8 mouse cellular contexts compared by ENCODE assay signal in the genomic region with DNA sequence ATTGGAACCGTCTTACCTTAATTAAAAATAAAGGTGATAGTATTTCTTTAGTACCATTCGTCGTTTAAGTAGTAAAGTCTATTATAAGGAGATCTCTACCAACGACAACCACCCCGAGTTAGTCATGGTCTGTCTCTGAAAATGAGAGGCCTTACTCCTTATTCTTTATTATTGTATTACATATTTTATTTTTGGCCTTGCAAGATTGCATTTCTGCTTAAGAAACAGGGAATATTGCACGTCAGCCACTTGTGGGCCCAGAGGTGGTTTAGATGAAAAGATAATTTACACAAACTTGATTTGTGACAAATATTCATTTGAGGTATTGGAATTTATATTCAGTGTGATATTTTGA. TPM values are rescaled to one million over a fixed set of nuclear protein-coding genes. Genes with fewer than 3 reads are reported as not detected.
A peak's percentile ranks its signal among the peaks of the same experiment; 100 is the strongest.
DNase-seq lines count a peak whose midpoint lies in the region; ATAC-seq lines count a peak whose summit lies in the region.

No protein-coding gene starts in this region.

- no peak for DNase-seq in kidney, adult 11 months
- DNase-seq in NIH3T3 (ENCODE audit: low read depth): peak; percentile 12
- no peak for DNase-seq in hindbrain, embryonic 14.5 days (ENCODE audit: low spot score)
- DNase-seq in left cerebral cortex, postnatal 36 days (ENCODE audit: low spot score in 2 of 2): no peak
- DNase-seq in kidney, adult 18-20 months: no peak
- no peak for DNase-seq in layer of hippocampus, adult 9-10 months (ENCODE audit: low spot score)

- no peaks in the 10 kb centered on the region for H3K27me3 ChIP-seq in kidney, embryonic 14.5 days (ENCODE audit: control insufficient read depth, insufficient read depth, low read length)
- no peaks in the 10 kb centered on the region for H3K27me3 ChIP-seq in hindbrain, embryonic 14.5 days (ENCODE audit: control insufficient read depth, insufficient read depth, low read length)
- H3K27me3 ChIP-seq in midbrain, embryonic 15.5 days (replicated peaks): no peaks in the 10 kb centered on the region

- peaks cover 4% of the 10 kb centered on the region; the same call in 1 of the 2 replicates for H3K4me1 ChIP-seq in kidney, embryonic 14.5 days (ENCODE audit: control insufficient read depth, insufficient read depth, low read length)
- peaks cover 21% of the 10 kb centered on the region for H3K4me1 ChIP-seq in hindbrain, embryonic 14.5 days (replicated peaks; ENCODE audit: control insufficient read depth, insufficient read depth, low read length)
- H3K4me1 ChIP-seq in midbrain, embryonic 15.5 days: peaks cover 20% of the 10 kb centered on the region

- H3K4me2 ChIP-seq in kidney, embryonic 14.5 days (replicated peaks; ENCODE audit: low read depth, low read length): peak overlapping the region; percentile 61
- peak overlapping the region; percentile 61 for H3K4me2 ChIP-seq in hindbrain, embryonic 14.5 days (replicated peaks)
- peak overlapping the region; percentile 59 for H3K4me2 ChIP-seq in midbrain, embryonic 15.5 days

- intact Hi-C loops in left cerebral cortex, postnatal 36 days (cut with DNase I): loop anchor here (2.0 kb wide), 2 partner anchors 51 to 241 kb away; partner anchors contain the start of gene Xpo1

- no peak for ATAC-seq in kidney, embryonic 14.5 days (ENCODE audit: low FRiP score, low TSS enrichment)
- ATAC-seq in hindbrain, embryonic 14.5 days (ENCODE audit: low FRiP score): no peak
- no peak for ATAC-seq in midbrain, embryonic 15.5 days (replicated peaks)

- H3K4me3 ChIP-seq in kidney, embryonic 14.5 days (ENCODE audit: low read length): peak overlapping the region; percentile 96
- H3K4me3 ChIP-seq in hindbrain, embryonic 14.5 days (replicated peaks; ENCODE audit: low read length): peak overlapping the region; percentile 92
- H3K4me3 ChIP-seq in midbrain, embryonic 15.5 days: peak overlapping the region; percentile 69

- peak overlapping the region; percentile 92 for H3K9ac ChIP-seq in kidney, embryonic 14.5 days (ENCODE audit: low read depth, low read length)
- H3K9ac ChIP-seq in hindbrain, embryonic 14.5 days: peak overlapping the region; percentile 88
- H3K9ac ChIP-seq in midbrain, embryonic 15.5 days: peak overlapping the region; percentile 79

- WGBS in kidney, embryonic 14.5 days: 2% methylated on average over 6 of the region's 6 CpGs
- 2% methylated on average over 6 of the region's 6 CpGs for WGBS in hindbrain, embryonic 14.5 days
- WGBS in midbrain, embryonic 15.5 days: 3% methylated on average over 6 of the region's 6 CpGs

- H3K9me3 ChIP-seq in kidney, embryonic 14.5 days (ENCODE audit: control insufficient read depth, low read length): no peaks in the 10 kb centered on the region
- H3K9me3 ChIP-seq in hindbrain, embryonic 14.5 days (ENCODE audit: control insufficient read depth, low read length): no peaks in the 10 kb centered on the region
- H3K9me3 ChIP-seq in midbrain, embryonic 15.5 days: no peaks in the 10 kb centered on the region

- peak overlapping the region; percentile 96 for H3K27ac ChIP-seq in kidney, embryonic 14.5 days (ENCODE audit: low read depth, low read length)
- peak overlapping the region; percentile 99 for H3K27ac ChIP-seq in hindbrain, embryonic 14.5 days
- peak overlapping the region; percentile 100 for H3K27ac ChIP-seq in midbrain, embryonic 15.5 days

- H3K36me3 ChIP-seq in kidney, embryonic 14.5 days (ENCODE audit: control insufficient read depth, insufficient read depth, low read length): no peaks in the 10 kb centered on the region
- H3K36me3 ChIP-seq in hindbrain, embryonic 14.5 days (replicated peaks; ENCODE audit: control insufficient read depth, insufficient read depth): no peaks in the 10 kb centered on the region
- no peaks in the 10 kb centered on the region for H3K36me3 ChIP-seq in midbrain, embryonic 15.5 days (replicated peaks)

RNA-seq across cellular contexts. Expression of gene Usp34, which starts 0.8 kb away (rescaled TPM):
- polyA plus RNA-seq in kidney, embryonic 14.5 days (2014; fragmentation: Nextera tagmentation; extraction: Ambion mirVana): 33.9 and 45.5 TPM in 2 replicates
- polyA plus RNA-seq in hindbrain, embryonic 14.5 days (2014; fragmentation: Nextera tagmentation; extraction: Ambion mirVana): 46.5 and 48.9 TPM in 2 replicates
- 29.0 and 32.6 TPM in 2 replicates for polyA plus RNA-seq in midbrain, embryonic 15.5 days (2015; fragmentation: Nextera tagmentation; extraction: Ambion mirVana)
- total RNA-seq in left cerebral cortex, postnatal 36 days (2021): 100 to 1,000 TPM in 1 of 2 experiments, 10 to 100 TPM in 1; 89.0 to 101 TPM

RNA-seq across cellular contexts. Expression of gene Xpo1, which starts 51.7 kb away (rescaled TPM):
- polyA plus RNA-seq in kidney, embryonic 14.5 days (2014; fragmentation: Nextera tagmentation; extraction: Ambion mirVana): 77.9 and 149 TPM in 2 replicates
- 90.7 and 94.9 TPM in 2 replicates for polyA plus RNA-seq in hindbrain, embryonic 14.5 days (2014; fragmentation: Nextera tagmentation; extraction: Ambion mirVana)
- polyA plus RNA-seq in midbrain, embryonic 15.5 days (2015; fragmentation: Nextera tagmentation; extraction: Ambion mirVana): 72.9 and 77.7 TPM in 2 replicates
- total RNA-seq in left cerebral cortex, postnatal 36 days (2021): 10 to 100 TPM; 50.2 to 67.6 TPM
